Mouse (Mus musculus) midbrain, embryonic 10.5 days (tissue): ENCODE results near the gene Adamts15. TPM values are rescaled to one million over a fixed set of nuclear protein-coding genes. Genes with fewer than 3 reads are reported as not detected.

ENCODE experiments used
- polyA plus RNA-seq: library from polyadenylated mRNA; unstranded; fragments of >200 nt; fragmentation: Nextera tagmentation; extraction: Ambion mirVana; gene quantifications from 2 replicates; pipeline ENCODE4 v1.2.1, GENCODE M21; 2016

The Adamts15 gene
- polyA plus RNA-seq, 1 experiment from 2014 or later, result 4.9 TPM

Other genes with a start within 250 kb of the Adamts15 start
- gene Adamts8, start 20.1 kb upstream of the Adamts15 start, polyA plus RNA-seq, result 0.61 and 1.0 TPM in 2 replicates
- gene Zbtb44, start 108.2 kb upstream of the Adamts15 start, polyA plus RNA-seq, result 3.6 and 4.4 TPM in 2 replicates
- gene St14, start 209.4 kb upstream of the Adamts15 start, polyA plus RNA-seq, result 2.5 and 2.7 TPM in 2 replicates